Mouse (Mus musculus): ENCODE measurements around the gene Fam117a.

GRCm38 (mm10) chr11:95392223-95392667 lies 55.4 kb downstream of the Fam117a start:
- TF ChIP-seq CTCF (IDR thresholded peaks at IDR 0.05; ENCODE audit: low read depth) (no peak), EP300 (IDR thresholded peaks at IDR 0.05; ENCODE audit: low read depth) (no peak)
